Mouse (Mus musculus): Measurements from ENCODE around the gene Aste1.

Gene Aste1

DNA sequence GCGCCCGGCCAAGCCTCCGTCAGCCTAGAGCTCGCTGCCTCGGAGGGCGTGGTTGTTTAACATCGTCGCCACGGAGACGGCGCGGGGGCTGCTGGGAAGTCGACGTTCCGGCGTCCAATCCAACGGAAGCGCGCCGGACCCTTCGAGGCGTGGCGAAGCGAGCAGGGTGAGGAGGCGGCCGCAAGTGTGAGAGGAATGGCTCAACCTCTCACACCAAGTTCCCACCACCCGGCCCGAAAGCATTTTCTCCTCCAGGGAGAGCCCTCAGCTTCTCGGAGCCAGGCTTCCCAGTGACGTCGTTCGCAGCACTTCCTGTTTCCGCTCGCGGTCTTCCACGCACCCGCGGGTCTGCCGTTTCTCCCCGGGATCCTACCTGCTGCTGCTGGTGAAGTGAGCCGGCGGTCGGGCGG, at the start of gene Aste1, which contains the start of gene Nek11:
Aste1 (plus strand) TSS at position 175 of the 410 bp plus-strand sequence.
Nek11 (minus strand) TSS at position 307 of the 410 bp plus-strand sequence.
- DNase-seq (ENCODE audit: extremely low spot score, low read depth, low spot score), result peak; percentile 30

DNA sequence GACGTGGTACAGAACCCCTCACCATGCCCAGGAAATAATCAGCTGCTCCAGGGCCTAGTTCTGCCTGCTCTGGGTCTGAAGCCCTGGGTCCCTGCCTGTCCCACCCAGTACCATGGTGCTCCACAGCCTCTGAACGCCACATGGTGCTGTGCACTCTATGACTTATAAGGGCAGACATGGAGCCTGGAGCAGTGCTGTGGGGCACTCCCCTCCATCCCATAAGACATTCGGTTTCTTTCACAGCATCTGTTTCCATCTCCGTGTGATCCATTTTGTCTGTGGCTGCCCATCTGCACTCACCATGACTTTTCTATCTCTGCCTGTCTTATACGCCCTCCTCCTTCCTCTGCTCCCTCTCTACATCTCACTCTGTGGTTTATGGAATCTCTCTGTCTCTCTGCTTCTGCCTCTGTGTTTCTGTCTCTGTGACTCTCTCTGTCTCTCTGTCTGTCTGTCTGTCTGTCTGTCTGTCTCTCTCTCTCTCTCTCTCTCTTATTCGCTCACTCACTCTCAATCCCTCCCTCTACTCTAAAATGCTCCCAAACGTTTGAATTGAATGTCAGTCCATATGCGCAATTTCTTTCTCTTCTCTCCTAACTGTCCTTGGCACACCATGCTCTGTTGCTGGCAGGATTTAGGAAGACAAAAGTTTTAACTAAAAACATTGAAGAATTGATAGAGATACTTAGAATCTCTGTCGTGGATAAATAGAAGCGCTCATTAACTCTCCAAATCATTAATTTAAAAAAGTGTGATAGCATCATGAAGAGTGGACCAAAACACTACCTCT, 46.8 kb upstream of the Aste1 start:
- no peak for DNase-seq (ENCODE audit: extremely low spot score, low read depth, low spot score)

- no peak for DNase-seq (ENCODE audit: extremely low spot score, low read depth, low spot score)
Observed at GRCm38 (mm10) chr9:105349034-105349433, 46.2 kb upstream of the Aste1 start.

DNA sequence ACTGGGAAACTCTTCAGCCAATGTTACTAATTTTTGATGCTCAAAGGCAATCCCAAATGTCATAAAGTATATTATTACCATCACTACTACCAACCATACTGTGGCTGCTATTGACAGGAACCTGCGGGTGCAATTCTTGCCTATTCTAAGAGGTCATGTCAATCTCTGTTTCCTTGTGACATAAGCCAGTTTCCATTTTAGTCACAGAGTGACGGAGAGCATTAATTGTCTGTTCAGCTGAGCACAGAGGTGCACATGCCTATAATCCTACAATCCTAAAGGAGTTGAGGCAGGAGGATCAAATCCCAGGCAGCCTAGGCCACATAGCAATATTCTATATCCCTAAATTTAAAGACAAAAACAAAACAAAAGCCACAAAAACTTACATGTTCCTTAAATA, 33.0 kb upstream of the Aste1 start:
- DNase-seq (ENCODE audit: extremely low spot score, low read depth, low spot score), result no peak

DNA sequence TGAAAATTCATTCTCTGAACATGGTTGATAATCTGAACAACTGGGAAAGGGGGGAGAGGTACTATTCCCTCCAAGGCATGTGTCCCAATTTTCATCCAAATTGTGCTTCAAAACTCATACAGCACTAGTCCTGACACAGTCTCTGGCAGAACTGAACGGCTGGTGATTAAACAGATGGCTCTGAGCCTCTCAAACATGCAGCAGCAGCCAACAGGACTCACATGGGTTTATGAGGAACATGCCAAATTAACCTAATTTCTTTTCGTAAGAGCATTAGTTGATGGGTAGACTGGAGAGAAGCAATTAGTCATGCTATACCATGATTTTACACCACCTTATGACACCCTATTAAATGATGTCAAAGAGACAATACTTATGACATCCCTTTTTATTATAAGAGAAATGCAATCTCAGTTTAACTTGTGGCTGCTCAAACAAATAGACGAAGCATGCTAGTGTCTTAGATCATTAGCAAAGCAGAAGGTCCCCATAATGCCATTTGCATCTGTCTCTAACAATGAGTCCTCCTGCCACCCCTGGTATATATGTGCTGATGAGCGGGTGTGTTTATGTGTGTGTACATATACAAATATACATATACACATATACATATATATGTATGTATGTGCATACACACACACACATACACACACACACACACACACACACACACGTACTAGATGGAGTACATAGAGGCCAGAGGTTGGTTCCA, 31.5 kb upstream of the Aste1 start:
- no peak for DNase-seq (ENCODE audit: extremely low spot score, low read depth, low spot score)

DNA sequence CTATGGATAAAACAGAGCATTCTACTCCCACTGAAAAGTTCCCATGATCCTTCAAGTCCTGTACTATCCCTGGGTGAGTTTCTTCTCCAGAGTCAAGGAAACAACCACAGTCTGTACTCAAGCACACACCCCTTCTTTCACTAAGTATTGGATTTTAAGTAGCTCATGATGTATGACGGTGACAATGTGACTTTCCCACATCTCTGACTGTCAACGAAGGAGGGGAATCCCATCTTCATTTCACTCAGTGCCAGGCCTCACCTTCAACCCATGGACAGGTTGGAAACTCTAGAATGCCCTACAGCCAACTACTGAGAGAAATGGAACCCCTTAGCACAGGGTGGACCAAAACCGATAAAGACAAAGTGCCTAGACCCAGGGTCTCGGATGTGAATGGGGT, 29.0 kb upstream of the Aste1 start:
- no peak for DNase-seq (ENCODE audit: extremely low spot score, low read depth, low spot score)

DNA sequence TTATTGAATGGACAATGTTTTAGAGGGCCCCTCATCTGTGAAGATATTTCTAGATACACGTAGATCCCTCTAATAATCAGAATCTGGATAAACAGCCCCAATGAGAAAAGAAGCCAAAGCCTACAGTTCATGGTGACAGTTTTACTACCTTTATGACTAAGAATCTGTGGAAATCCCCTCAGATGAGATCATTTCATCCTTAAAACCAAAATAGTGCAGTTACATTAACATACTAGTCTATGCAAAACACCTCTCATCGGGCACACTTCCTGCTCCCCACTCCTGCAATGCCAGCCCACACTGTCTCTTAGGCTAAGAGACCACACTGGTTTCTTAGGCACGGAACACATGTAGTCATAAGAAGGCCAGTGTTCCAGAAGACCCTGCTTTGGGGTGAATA, 26.6 kb upstream of the Aste1 start:
- no peak for DNase-seq (ENCODE audit: extremely low spot score, low read depth, low spot score)

- DNase-seq (ENCODE audit: extremely low spot score, low read depth, low spot score), result no peak
Observed at GRCm38 (mm10) chr9:105374361-105374760, 20.8 kb upstream of the Aste1 start.

DNA sequence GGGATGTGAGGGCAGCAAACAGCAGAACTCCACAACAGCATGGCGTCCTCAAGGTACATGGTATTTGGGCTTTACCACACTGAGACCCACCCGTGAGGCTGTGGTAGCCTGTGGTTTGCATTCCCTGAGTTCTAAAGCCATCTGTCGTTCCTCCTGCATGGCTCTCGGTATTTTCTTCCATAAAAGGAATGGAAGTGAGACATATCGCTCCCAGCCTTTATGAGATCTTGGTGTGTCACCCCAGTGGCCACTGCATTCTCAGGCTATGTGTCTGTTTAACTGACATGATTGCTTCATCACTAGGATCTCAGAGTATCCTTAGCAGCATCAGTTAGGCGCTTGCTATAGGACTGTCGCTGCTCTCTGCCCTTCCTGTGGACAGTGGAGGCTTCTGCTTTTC, 18.8 kb upstream of the Aste1 start:
- no peak for DNase-seq (ENCODE audit: extremely low spot score, low read depth, low spot score)

- DNase-seq (ENCODE audit: extremely low spot score, low read depth, low spot score), result no peak
Observed at GRCm38 (mm10) chr9:105376954-105377530, 18.1 kb upstream of the Aste1 start.

DNA sequence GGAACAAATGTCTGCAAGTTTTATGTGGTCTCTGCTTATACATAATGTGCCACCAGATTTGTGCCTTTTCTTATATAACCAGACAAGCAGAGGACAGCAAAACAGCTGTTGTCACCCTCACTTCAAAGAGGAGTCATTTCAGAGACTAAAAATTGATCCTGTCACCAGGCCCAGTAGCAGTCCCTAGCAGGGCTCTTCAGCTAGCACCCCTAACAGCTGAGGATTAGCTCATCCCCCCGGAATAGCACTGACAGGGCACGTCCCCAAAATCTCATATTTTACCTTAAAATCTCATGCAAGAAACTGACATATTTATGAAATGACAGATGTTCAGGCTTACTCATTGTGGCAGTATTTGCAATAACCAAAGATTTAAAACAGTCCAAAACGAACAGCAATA, 17.6 kb upstream of the Aste1 start:
- no peak for DNase-seq (ENCODE audit: extremely low spot score, low read depth, low spot score)

- no peak for DNase-seq (ENCODE audit: extremely low spot score, low read depth, low spot score)
Observed at GRCm38 (mm10) chr9:105379533-105380145, 15.6 kb upstream of the Aste1 start.

DNA sequence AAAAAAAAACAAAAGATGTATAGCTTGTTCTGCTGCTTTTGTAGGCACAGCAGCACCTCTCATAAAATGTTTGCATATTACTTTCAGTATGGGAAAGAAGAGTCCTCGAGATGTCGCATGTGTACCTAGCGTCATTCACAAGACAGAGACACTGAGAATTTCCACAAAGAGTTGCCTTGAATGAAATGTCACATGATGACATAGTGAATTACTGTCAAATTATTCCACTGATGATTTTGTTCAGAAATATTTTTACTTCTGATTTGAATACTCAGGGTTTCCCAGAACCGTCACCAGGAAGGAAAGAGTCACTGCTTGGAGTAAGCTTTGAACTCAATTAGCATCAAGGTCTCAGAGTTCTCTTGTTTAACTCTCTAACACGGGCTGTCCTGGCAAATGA, 7.8 kb upstream of the Aste1 start:
- DNase-seq (ENCODE audit: extremely low spot score, low read depth, low spot score), result no peak

GRCm38 (mm10) chr9:105389289-105389688, 5.9 kb upstream of the Aste1 start:
- DNase-seq (ENCODE audit: extremely low spot score, low read depth, low spot score), result no peak

GRCm38 (mm10) chr9:105390616-105391015, 4.6 kb upstream of the Aste1 start:
- no peak for DNase-seq (ENCODE audit: extremely low spot score, low read depth, low spot score)

DNA sequence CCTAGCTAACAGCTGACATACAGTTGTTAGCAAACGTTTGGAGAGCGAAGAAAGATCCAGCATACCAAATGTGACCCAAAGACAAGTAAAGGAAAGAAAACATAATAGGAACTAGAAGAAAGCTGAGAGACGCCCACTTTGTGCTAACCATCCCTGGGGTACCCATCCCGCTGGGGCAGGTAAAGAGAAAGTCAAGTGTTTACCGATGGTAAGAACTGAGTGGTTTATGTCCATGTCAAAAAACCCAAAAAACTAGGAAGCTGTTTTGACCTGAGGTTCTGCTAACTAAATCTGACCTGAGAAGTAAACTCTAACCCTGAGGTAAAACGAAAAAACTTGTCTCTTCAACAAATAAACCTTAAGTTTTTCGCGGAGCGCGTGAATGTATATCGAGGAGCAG, 472 bp upstream of the Aste1 start:
- no peak for DNase-seq (ENCODE audit: extremely low spot score, low read depth, low spot score)

GRCm38 (mm10) chr9:105408549-105408948, 13.4 kb downstream of the Aste1 start:
- DNase-seq (ENCODE audit: extremely low spot score, low read depth, low spot score), result no peak

- no peak for DNase-seq (ENCODE audit: extremely low spot score, low read depth, low spot score)
Observed at GRCm38 (mm10) chr9:105459032-105459431, 63.8 kb downstream of the Aste1 start.

GRCm38 (mm10) chr9:105461496-105461895, 66.3 kb downstream of the Aste1 start:
- no peak for DNase-seq (ENCODE audit: extremely low spot score, low read depth, low spot score)

All from hindlimb bud, embryonic 11.5 days (tissue).